ENCODE assay signal across 8 mouse cellular contexts in genomic region chr6:67266159-67266657, GRCm38 (mm10). TPM values are rescaled to one million over a fixed set of nuclear protein-coding genes. Genes with fewer than 3 reads are reported as not detected.
A peak's percentile ranks its signal among the peaks of the same experiment; 100 is the strongest.
DNase-seq lines count a peak whose midpoint lies in the region; ATAC-seq and TF ChIP-seq lines count a peak whose summit lies in the region.

No protein-coding gene starts in this region.

- peak overlapping the region; percentile 91 for H3K4me3 ChIP-seq in kidney, postnatal 0 days (replicated peaks; ENCODE audit: low read depth, low read length)
- peak overlapping the region; percentile 53 to 70 for H3K4me3 ChIP-seq in MEL (ENCODE audit: control insufficient read depth in 1 of 2, insufficient read depth in 1 of 2, low read depth in 2 of 2, low read length in 2 of 2)
- H3K4me3 ChIP-seq in heart, postnatal 0 days (ENCODE audit: low read depth, low read length): peak overlapping the region; percentile 96
- peak overlapping the region; percentile 100 for H3K4me3 ChIP-seq in liver, embryonic 13.5 days (replicated peaks)

- no peaks in the 10 kb centered on the region for H3K36me3 ChIP-seq in kidney, postnatal 0 days (ENCODE audit: insufficient read depth, low read length)
- H3K36me3 ChIP-seq in MEL (ENCODE audit: control insufficient read depth in 1 of 2, insufficient read depth in 2 of 2, low read length in 2 of 2): peaks cover 14 to 22% of the 10 kb centered on the region in 2 experiments
- no peaks in the 10 kb centered on the region for H3K36me3 ChIP-seq in heart, postnatal 0 days (replicated peaks; ENCODE audit: control insufficient read depth, insufficient read depth, low read length)
- H3K36me3 ChIP-seq in liver, embryonic 13.5 days: peaks cover 3% of the 10 kb centered on the region; the same call in 1 of the 2 replicates

- peaks cover 3% of the 10 kb centered on the region; the same call in 1 of the 2 replicates for H3K4me1 ChIP-seq in kidney, postnatal 0 days (replicated peaks; ENCODE audit: insufficient read depth, low read length)
- peaks cover 2 to 5% of the 10 kb centered on the region in 2 experiments; a peak in 1 of 4 replicates for H3K4me1 ChIP-seq in MEL (ENCODE audit: control insufficient read depth in 1 of 2, insufficient read depth in 2 of 2, low read length in 2 of 2)
- peaks cover 4% of the 10 kb centered on the region; the same call in 1 of the 2 replicates for H3K4me1 ChIP-seq in heart, postnatal 0 days (ENCODE audit: control insufficient read depth, insufficient read depth)
- H3K4me1 ChIP-seq in liver, embryonic 13.5 days (replicated peaks): peaks cover 33% of the 10 kb centered on the region

- H3K27ac ChIP-seq in kidney, postnatal 0 days: peak overlapping the region; percentile 84
- H3K27ac ChIP-seq in MEL (ENCODE audit: control insufficient read depth, low read depth, low read length): peak overlapping the region; percentile 91
- peak overlapping the region; percentile 95 for H3K27ac ChIP-seq in heart, postnatal 0 days (ENCODE audit: low read depth)
- H3K27ac ChIP-seq in liver, embryonic 13.5 days: peak overlapping the region; percentile 84

- no peak for TF ChIP-seq EP300 in MEL (IDR thresholded peaks at IDR 0.05; ENCODE audit: low read depth in 1 of 2, low read length in 2 of 2)
- 0 out of 2 replicates have a peak, but pooled peaks have one; percentile 6 for TF ChIP-seq EP300 in heart, postnatal 0 days (IDR thresholded peaks at IDR 0.05; ENCODE audit: low read depth)

- no peaks in the 10 kb centered on the region for H3K9me3 ChIP-seq in kidney, postnatal 0 days (replicated peaks; ENCODE audit: low read length)
- H3K9me3 ChIP-seq in MEL (replicated peaks; ENCODE audit: insufficient read depth, low read length): no peaks in the 10 kb centered on the region
- no peaks in the 10 kb centered on the region for H3K9me3 ChIP-seq in heart, postnatal 0 days (replicated peaks; ENCODE audit: control insufficient read depth, low read length)
- no peaks in the 10 kb centered on the region for H3K9me3 ChIP-seq in liver, embryonic 13.5 days (replicated peaks)

- H3K79me2 ChIP-seq in MEL (ENCODE audit: control insufficient read depth, insufficient read depth, low read length, poor library complexity): peaks cover 39% of the 10 kb centered on the region

- peak overlapping the region; percentile 76 for H3K4me2 ChIP-seq in kidney, postnatal 0 days (ENCODE audit: low read length)
- peak overlapping the region; percentile 84 for H3K4me2 ChIP-seq in heart, postnatal 0 days (ENCODE audit: low read depth, low read length)
- peak overlapping the region; percentile 90 for H3K4me2 ChIP-seq in liver, embryonic 13.5 days

- no peak for TF ChIP-seq RAD21 in MEL (IDR thresholded peaks at IDR 0.05; ENCODE audit: low read depth, low read length)

- H3K9ac ChIP-seq in kidney, postnatal 0 days (ENCODE audit: low read depth, low read length): peak overlapping the region; percentile 56
- H3K9ac ChIP-seq in MEL (ENCODE audit: control insufficient read depth, low read depth, low read length, poor library complexity, severe bottlenecking): peak overlapping the region; percentile 76
- H3K9ac ChIP-seq in heart, postnatal 0 days (replicated peaks; ENCODE audit: low read depth, low read length): peak overlapping the region; percentile 61
- peak overlapping the region; percentile 81 for H3K9ac ChIP-seq in liver, embryonic 13.5 days

- TF ChIP-seq CTCF in kidney, postnatal 0 days (IDR thresholded peaks at IDR 0.05; ENCODE audit: low read depth): no peak
- TF ChIP-seq CTCF in MEL (IDR thresholded peaks at IDR 0.05 in 2 of 3, conservative IDR thresholded peaks at IDR 0.05 in 1 of 3; ENCODE audit: control insufficient read depth in 1 of 3, insufficient read depth in 1 of 3, low read depth in 2 of 3, low read length in 3 of 3, poor library complexity in 1 of 3, severe bottlenecking in 1 of 3): no peak
- no peak for TF ChIP-seq CTCF in heart, postnatal 0 days (IDR thresholded peaks at IDR 0.05; ENCODE audit: low read depth)

- ATAC-seq in kidney, postnatal 0 days (replicated peaks; ENCODE audit: low FRiP score, low read depth): peak; percentile 67; the same call in 1 of the 2 replicates
- peak; percentile 71 for ATAC-seq in heart, postnatal 0 days (ENCODE audit: insufficient read depth, low read depth)
- ATAC-seq in liver, embryonic 13.5 days (ENCODE audit: low read depth): peak; percentile 67

- TF ChIP-seq POLR2A in MEL (IDR thresholded peaks at IDR 0.05; ENCODE audit: control insufficient read depth in 1 of 2, insufficient read depth in 1 of 2, low read depth in 1 of 2, low read length in 2 of 2, poor library complexity in 1 of 2): peak in 1 of 2 experiments; percentile 40; a peak in 1 of 4 replicates

- no peaks in the 10 kb centered on the region for H3K27me3 ChIP-seq in kidney, postnatal 0 days (ENCODE audit: insufficient read depth, low read length)
- no peaks in the 10 kb centered on the region for H3K27me3 ChIP-seq in MEL (ENCODE audit: control insufficient read depth in 1 of 2, insufficient read depth in 2 of 2, low read length in 2 of 2)
- H3K27me3 ChIP-seq in heart, postnatal 0 days (ENCODE audit: control insufficient read depth, insufficient read depth, low read length): no peaks in the 10 kb centered on the region
- no peaks in the 10 kb centered on the region for H3K27me3 ChIP-seq in liver, embryonic 13.5 days

- under 1% methylated on average over 23 of the region's 23 CpGs for WGBS in kidney, postnatal 0 days
- under 1% methylated on average over 23 of the region's 23 CpGs for WGBS in heart, postnatal 0 days
- under 1% methylated on average over 23 of the region's 23 CpGs for WGBS in liver, embryonic 13.5 days (ENCODE audit: insufficient replicate concordance)

- peak; percentile 65 for DNase-seq in kidney, postnatal 0 days (ENCODE audit: low spot score)
- no peak for DNase-seq in kidney, postnatal 10 days
- no peak for DNase-seq in MEL (ENCODE audit: low read depth, low spot score)
- peak; percentile 68 for DNase-seq in embryo, embryonic 11 days
- peak; percentile 74 for DNase-seq in heart, postnatal 0 days (ENCODE audit: low spot score)
- peak; percentile 38 for DNase-seq in liver, embryonic 13.5 days
- peak; percentile 69 for DNase-seq in retina, embryonic 14.5 days (ENCODE audit: low spot score)
- no peak for DNase-seq in yolk sac, embryonic 10.5 days (ENCODE audit: low spot score)

TF ChIP-seq in MEL, 35 proteins besides CTCF, POLR2A, EP300 and RAD21:
- 0 out of 2 replicates have a peak, but pooled peaks have one; percentile 16 for TF ChIP-seq MAZ (IDR thresholded peaks at IDR 0.05; ENCODE audit: low read depth, low read length)
- no peak for TF ChIP-seq POLR2AphosphoS5 (IDR thresholded peaks at IDR 0.05; ENCODE audit: borderline replicate concordance, low read depth, low read length)
- peak; percentile 32; the same call in 1 of the 2 replicates for TF ChIP-seq TCF12 (IDR thresholded peaks at IDR 0.05; ENCODE audit: low read depth, low read length)
- TF ChIP-seq MXI1 (IDR thresholded peaks at IDR 0.05; ENCODE audit: low read depth, low read length): 0 out of 2 replicates have a peak, but pooled peaks have one; percentile 32

RNA-seq across cellular contexts. Expression of gene Serbp1, which starts 28.2 kb away (rescaled TPM):
- polyA plus RNA-seq in kidney, postnatal 0 days (2015; fragmentation: Nextera tagmentation; extraction: Ambion mirVana): 356 and 371 TPM in 2 replicates
- total RNA-seq in MEL (2012; rRNA removed): 1,043 and 1,179 TPM in 2 replicates
- 1,000 to 10,000 TPM; 1,049 to 1,809 TPM for polyA plus RNA-seq in MEL (2012; ENCODE audit: insufficient read depth in 1 of 2, insufficient read length in 2 of 2, low read depth in 1 of 2, low replicate concordance in 2 of 2, missing spikeins in 1 of 2)
- total RNA-seq in heart, postnatal 0 days (2014; rRNA removed; ENCODE audit: low replicate concordance): 143 and 161 TPM in 2 replicates
- polyA plus RNA-seq in heart, postnatal 0 days (2015; fragmentation: Nextera tagmentation; extraction: Ambion mirVana): 237 and 245 TPM in 2 replicates
- 397 and 437 TPM in 2 replicates for polyA plus RNA-seq in liver, embryonic 13.5 days (2015; fragmentation: Nextera tagmentation; extraction: Ambion mirVana)

Comparison
In these comparisons a context has a peak if more than half of its experiments do, and no peak if none do; other contexts are left out.
1. DNase-seq: peak in kidney, postnatal 0 days (single experiment), embryo, embryonic 11 days (single experiment), heart, postnatal 0 days (single experiment), liver, embryonic 13.5 days (single experiment) and retina, embryonic 14.5 days (single experiment); none in kidney, postnatal 10 days (single experiment), MEL (single experiment) and yolk sac, embryonic 10.5 days (single experiment).
2. Peak in every context shown above with its lines, with median percentiles within 50 percentile points of each other: ATAC-seq, H3K27ac ChIP-seq, H3K4me2 ChIP-seq, H3K4me3 ChIP-seq and H3K9ac ChIP-seq.